Mouse (Mus musculus) MEL-GATA-1-ER (cell line): Measurements from ENCODE around the gene Trir.

Experiments used
- DNase-seq: peaks from one replicate; pipeline ENCODE4 v3.0.0-alpha.2; 2012; ENCODE audit warnings: low read depth; ENCODE audit errors: extremely low read depth

Gene Trir

DNA sequence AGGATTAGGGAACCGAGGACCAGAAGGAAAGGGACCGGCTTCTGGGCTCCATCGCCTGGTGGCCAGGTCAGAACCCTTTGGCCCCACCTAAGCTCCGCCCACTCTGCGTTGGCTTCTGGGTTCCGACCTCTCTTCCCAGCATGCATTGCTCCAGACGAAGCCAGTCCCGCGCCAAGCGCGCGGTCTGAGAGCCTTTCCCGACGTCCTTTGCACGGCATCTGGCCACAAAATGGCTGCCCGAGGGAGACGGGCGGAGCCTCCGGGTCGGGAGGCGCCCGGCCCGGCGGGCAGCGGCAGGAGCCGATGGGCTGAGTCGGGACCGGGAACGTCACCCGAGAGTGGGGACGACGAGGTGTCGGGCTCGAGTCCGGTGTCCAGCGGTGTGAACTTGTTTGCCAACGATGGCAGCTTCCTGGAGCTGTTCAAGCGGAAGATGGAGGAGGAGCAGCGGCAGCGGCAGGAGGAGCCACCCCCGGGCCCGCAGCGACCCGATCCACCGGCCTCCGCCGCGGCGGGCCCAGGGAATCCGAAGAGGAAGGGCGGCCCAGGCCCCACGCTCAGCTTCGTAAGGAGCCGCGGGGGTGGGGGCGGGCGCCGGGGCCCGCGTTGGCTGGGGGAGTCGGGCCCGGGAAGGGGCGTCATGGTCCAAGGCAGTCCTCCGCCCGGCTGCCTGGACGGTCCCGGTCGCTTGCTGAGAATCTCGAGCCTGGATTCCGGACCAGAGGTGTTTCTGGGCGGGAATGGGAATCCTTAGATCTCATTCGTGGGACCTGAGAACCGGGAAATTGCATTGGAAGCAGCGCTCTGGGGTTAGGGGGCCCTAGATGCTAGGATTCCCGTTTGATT lies at the start of gene Trir:
Gene Trir, plus strand, starts transcription at position 154 of the 846 bp plus-strand sequence.
- peak; percentile 89 for DNase-seq

DNA sequence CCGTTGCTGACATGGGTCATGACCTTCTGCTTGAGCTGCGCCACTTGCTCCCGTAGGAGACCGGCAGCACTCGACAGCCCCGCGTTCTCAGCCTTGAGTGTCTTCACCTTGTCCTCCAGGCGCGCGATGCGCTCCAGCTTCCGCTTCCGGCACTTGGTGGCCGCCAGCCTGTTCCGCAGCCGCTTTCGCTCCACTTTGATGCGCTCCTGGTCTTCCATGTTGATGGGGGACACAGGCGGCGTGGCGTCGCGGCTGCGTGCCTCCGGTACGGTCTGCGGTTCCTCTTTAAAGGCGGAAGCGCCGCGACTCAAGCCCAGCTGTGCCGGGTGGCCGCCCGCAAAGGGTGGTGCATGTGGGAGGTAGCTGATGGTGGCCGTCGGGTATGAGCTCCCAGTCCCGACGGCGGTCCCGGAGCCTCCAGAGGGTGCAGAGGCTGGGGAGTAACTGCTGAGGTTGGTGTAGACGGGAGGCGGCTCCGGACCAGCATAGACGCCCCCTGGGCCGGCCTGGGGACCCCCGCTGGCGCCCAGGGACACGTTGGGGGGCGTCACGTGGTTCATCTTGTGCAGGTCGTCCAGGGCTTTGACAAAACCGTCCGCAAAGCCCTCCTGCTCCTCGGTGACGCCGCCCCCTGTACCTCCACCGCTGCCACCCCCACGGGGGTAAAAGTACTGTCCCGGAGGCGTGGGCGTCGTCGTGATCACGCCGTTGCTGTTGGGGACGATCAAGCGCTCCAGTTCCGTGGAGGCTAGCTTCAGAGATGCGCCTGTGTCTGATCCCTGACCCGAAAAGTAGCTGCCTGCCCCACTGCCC lies 49.0 kb upstream of the Trir start:
- no peak for DNase-seq

DNA sequence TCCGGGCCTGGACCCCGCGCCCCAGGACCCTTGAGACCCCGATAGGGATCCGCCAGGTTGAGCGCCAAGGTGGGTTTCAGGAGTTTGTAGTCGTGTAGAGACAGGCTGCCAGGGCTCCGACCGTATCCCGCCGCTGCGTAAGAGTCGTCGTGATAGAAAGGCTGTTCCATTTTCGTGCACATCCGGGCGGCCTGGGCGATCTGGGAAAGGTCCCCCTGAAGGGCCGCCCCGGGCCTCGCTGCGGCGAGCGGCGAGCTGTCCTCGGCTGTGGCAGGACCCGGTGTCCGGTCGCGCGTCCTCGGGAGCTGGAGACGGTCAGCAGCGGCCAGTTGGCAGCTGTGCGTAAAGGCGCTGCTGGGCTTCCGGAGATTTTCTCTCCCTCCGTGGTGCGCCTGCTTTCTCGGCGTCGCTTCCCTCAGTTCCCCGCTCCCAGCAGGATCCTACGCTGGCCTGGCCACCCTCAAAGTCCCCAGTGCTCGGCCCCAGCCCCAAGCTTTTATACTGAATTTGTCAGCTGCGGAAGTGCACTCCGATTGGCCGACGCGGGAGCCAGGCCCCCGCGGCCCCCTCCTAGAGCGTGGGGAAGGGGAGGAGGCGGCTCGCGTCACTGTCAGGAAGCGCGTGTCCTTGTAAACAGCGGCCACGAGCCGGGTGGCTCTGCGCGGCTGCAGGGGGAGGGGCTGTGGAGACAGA lies 48.2 kb upstream of the Trir start, which contains the start of gene Junb:
Gene Junb, minus strand, starts transcription at position 471 of the 693 bp plus-strand sequence.
- DNase-seq: no peak

DNA sequence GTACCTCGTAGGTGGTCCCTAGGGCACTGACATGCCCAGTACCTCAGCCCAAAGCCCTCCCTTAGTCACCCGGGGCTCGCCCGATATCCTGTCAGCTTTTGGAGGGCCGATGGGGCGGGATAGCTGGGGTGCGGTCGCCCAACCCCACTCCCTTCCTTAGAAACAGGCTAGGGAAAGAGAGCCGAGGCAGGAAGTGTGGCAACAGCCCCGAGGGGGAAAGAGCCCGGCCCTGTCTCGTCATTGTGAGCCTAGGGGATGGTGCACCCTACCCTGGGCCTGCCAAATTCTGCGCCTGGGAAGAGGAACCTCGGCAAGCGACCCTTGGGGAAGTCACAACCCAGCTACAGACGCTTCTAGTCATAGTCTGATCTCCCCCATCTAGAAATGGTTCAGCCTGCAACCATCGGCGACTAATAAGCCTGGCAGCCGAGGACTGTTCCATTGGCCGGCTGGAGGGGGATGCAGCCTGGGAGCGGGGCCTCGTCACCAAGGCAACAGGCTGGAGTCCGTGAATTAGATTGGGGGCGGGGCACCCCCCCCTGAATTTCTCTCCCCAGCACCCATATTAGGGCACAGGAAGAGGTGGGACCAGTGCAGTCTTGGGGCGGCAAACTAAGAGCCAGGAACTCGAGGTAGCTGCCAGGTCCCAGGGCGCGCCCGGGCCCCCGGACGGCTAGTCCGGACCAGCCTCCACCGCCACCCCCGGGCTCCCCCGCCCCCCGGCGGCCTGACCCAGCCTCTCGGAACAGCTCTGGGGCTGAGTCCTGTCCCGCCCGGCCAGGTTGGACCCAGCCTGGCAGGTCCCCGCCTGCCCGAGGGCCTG lies 46.8 kb upstream of the Trir start:
- peak; percentile 97 for DNase-seq

DNA sequence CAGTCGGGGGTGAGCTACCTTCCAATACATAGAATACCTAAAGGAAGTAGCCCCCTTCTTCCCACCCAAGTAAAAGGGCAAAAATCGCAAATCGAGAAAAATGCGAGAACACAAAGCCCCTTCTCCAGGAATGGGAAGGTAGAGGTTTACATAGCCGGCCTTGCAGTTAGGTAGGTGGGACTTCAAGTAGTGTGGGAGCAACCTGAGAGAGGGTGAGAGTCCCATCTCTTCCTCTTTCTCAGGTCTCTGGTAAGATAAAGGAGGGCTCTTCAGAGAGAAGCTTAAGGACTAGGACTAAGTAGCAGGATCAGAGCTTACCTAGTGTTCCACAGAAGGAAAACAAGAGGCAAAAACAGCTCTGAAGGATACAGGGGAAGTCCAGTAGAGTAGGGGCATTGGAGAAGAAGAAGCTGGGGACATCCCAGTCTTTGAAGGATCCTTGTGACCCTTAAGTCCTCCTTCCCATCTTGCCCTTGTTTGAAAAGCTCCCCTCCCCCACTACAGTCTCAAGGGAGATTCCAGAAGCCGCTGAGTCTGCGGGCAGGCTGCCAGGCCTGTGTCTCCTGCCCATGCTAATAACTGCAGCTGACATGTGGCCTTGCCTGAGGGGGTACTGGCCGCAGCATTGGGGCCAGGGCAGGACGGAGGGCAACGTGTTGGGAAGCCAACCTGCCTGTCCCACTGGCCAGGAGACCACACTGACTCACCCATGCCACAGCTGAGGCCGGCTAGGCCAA lies 45.8 kb upstream of the Trir start:
- DNase-seq: no peak

DNA sequence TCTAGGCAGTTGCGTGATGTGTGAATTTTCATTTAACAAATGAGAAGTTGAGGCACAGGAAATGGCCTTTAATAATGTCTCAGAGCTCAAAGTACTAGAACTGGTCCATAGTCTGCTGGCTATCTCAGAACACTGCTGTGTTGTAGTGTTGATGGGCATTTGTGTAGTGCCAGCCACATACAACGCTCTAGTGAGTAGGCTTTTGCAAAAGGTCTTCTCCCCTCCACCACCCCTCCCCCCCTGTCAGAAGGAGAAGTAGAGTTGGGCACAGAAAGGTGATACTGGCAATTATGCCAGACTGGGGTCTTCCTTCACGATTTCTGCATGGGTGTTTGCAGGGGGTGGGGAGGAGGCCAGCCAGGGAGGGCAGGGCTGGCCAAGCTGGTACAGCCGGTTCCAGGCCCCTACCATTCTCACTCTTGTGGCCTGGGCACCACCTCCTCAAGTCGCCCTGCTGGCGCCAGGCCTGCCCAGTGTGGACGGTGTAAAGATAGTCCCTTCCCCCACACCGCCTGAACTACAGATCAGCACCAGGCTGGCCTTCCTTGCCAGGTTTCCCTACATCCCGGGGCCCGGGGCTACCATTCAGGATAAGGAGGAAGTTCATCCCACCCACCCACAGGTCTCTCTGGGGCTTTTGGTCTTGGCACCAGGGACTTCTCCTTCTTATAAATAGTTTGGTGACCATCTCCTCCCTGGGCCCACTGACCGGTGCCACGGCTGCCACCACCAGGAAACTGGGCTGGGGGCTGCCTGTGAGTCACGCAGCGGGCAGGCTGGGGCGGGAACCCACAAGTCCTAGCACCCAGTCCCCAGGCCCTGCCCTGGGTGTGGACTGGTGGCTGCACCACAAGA lies 44.8 kb upstream of the Trir start:
- no peak for DNase-seq

DNA sequence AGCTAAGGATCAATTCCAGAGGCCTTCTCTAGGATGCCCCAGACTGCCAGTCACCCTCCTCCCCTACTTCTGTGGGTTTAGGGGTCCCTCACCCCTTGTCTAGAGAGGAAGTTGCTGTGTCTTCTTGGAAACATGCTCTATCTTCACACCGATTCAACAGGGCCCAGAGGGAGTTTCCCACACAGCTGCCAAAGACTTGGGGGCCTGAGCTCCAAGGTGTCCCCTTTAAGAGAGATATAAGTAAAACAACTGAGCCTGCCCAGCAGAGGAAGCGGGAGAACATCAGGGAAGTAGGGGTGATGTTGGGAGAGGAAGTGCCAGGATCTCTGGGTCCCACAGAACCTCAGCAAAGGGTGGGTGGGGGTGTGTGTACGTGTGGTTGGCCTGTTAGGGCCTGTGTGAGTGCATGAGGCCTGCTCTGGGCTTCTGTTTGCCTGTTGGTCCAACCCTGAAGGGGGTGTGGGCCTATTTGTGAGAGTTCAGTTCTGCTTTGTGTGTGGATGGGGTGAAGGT lies 44.1 kb upstream of the Trir start:
- DNase-seq: no peak

DNA sequence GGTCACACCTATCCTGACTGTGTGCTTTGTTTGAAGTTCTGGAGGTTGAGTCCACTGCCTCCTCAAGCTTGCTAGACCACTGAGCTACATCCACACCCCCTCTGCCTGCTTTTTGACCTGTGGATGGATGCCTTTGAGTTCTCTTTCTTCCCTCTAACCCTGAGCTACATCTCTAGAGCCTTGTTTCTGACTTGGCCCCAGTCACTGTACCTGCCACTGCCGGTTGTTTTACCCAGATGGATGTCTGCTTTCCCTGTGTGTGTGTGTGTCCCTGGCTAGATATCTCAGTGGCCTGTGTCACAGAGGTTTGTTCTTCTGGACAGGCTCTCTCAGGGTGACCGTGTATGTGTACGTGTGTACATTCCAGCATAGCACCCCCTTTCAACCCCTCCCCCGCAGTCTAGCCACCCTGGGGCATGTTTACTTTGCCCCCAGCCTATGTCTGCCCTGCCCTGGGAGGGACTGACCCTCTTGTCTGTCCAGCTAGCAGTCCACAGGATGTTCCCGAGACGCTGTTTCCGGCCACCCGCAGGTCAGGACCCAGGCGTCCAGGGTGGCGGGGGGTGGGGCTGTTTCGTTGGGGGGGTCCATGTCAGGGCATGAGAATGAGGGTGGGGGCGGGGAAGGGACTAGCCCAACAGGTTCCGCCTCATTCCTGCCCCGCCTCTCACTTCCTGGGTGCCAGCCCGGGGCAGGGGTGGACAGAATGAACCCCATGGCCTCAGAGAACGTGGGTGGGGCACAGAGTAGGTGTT lies 42.2 kb upstream of the Trir start:
- DNase-seq: no peak

DNA sequence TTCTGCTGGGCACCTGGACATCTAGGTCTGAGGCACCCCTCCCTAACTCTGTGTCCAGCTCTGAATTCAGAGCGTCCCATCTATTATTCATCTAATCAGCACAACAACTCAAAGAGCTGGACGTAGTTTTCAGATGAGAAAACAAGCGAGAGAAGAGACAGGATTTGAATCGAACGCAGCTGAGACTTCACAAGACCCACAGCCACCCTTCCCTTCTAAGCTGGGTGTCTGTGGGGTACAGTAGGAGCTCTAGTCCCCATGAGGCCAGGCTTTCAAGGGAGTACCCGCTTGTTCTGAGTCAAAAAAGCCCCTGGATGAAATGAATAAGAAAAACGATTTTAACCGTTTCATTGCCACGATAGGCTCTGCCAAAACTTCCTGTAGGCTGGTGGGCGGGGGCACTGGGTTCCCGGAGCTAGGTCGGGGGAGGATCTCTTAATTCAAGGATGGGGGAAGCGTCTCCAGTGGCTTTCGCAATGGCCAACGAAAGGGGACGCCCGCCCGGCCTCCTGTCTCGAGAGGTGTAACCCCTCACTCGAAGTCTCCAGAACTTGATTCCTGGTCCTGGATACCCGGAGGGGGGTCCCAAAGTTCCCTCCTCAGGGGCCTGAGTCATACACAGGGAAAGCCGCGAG lies 41.5 kb upstream of the Trir start:
- DNase-seq: no peak

DNA sequence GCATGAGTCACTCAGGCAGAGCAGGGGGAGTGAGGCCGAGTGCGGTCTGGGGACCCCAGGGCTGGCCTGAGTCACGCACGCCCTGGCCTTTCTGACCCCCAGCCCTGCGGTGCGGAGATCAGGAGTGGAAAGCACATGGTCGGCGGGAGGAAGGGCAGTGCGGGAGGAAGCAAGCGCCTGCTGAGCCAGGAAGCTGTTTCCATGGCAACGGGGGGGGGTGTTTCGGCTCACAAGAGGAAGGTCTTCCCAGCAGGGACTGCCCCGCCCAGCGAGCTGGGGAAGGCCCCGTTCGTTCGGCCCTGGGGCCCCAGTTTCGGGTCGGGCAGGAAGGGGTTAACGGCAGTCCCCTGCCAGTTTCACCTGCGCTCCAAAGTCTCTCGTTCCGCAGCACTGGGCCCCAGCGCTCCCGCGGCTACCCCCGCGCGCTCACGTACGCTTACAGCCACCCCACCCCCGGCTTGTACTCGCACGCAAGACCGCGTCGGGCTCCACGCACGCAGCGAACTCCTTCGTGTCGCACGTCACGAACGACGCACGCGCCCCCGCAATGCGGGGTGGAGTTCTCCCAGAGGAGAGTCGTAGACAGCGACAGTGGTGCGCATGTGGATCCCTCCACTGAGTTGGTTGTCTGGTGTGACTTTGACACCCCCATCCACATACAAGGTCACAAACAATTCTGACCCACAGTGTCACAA lies 40.8 kb upstream of the Trir start:
- no peak for DNase-seq

DNA sequence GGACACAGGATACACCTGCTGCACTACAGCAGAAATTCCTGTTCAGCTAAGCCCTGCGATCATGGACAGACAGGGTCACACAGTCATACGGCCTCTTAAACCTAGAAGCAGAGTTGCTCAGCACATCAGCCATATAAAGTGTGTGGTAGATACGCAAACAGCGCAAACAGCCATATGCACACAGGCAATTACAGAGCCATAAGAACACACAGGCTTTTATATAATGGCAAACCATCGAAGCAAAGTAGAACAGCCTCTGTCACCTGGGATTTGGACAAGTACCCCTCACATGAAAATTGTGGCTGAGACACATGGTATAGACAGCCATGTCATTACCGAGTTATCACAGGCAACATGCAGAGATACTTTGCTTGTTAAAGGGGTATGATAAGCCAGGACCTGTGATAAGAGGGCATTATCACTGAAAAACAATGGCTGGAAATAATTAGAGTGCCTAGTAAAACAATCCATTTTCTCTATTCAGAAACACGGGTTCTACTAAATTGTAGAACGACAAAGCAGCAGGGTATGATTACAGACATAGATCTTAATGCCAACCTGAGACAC lies 40.2 kb upstream of the Trir start:
- DNase-seq: no peak

DNA sequence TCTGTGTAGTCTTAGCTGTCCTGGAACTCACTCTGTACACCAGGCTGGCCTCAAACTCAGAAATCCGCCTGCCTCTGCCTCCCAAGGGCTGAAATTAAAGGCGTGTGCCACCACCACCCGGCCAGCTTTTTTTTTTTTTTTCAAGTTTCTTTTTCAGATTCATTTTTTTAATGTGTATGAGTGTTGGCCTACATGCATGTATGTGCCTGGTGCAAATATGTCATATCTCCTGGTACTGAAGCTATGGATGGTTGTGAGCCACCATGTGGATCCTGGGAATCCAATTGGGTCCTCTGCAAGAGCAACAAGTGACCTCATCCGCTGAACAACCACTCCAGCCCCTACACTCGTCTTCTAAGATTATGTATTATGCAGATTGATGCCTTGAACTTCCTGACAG lies 39.2 kb upstream of the Trir start:
- no peak for DNase-seq

DNA sequence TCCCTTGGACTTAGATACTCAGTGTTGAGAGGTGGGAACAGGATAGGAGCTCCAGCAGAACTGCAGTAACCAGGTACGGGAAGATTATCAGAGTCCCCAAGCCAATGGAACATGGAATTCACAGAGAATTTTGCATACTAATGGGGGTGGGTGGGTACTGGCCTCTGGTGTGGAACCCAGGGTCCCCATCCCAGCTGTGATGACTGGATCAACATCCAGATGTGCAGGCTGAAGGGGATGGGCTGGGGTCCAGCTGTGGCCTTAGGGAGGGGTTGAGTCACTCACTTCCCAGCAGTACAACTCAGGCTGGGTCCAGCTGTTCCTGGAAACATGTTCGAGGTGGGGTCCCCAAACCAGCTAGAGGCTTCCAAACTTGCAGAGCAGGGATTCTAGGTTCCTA lies 38.7 kb upstream of the Trir start:
- DNase-seq: no peak

DNA sequence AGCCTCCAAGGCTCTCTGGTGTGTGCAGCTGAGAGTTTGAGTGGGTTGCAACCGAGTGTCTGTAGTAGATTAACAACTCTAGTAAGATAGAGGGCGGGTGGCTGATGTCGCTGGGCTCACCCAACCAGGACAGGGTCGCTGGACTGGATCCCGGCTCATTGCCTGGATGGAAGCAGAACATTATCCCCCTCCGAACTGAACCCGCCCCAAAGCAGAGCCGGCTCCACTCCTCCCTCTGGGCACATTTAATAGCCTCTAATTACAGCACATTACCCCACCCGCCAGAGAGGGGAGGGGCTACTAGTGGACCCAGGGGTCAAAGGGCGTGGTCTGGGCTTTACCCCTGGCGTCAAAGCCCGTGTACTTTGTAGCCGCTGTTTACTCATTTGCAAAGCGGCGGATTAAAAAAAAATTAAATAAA lies 37.3 kb upstream of the Trir start:
- DNase-seq: no peak

DNA sequence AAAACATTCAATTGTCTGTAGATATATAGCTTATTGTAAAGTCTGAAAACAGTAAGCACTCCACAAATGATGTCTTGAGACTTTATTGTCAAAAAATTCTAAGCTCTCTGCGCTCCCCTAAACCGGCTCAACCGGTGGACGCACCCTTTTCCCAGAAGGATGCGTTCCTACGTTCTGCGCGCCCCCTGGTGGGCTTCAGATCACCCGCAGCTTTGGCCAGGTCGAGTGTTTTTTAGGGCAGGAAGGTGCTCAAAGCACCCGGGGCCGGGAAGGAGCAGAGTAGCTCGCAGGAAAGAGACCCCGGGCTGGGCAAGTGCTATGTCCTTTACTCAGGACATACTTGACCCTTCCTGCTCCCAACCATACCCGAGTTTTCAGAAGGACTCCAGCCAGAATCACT lies 36.8 kb upstream of the Trir start:
- DNase-seq: no peak

DNA sequence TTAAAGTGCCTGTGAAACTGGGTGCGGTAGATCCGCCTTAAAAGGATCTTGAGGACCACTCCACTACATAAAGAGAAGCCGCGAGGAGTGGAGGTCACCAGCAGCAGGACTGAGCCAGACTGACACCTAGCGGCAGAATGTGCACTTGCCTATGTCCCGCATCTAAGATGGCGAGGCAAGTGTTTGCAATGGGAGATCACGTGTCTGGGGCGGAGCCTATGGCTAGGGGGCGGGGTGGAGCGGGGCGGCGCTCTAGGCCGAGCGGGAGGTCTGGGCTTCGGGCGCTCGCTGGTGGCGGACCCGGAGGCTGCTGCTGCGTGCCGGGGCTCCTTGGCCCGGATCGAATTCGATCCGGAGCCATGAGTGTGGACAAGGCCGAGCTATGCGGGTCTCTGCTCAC lies 36.3 kb upstream of the Trir start, which contains the start of gene Hook2:
Gene Hook2, plus strand, starts transcription at position 255 of the 400 bp plus-strand sequence.
- DNase-seq: peak; percentile 97

DNA sequence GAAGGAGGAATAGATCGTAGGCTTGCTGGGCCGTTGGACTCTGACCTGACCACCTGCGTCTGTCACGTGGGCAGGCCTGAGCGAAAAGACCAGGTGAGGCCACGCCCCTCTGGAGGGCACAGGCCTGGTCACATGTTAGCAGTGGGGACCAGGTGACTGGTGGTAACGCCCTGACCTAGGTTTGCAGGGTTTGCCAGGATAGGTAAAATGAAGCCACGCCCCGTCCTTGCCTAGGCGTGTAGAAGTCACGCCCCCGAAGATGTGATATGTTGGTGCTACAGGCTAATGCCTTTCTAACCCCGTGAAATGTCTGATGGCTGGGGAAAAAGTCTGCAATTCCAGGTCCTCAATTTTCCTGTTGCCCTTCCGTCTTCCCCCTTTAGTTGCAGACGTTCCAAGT lies 35.8 kb upstream of the Trir start:
- no peak for DNase-seq
